Mouse (Mus musculus) heart, embryonic 12.5 days (tissue): ENCODE data around the gene Rsph14. TPM values are rescaled to one million over a fixed set of nuclear protein-coding genes. Genes with fewer than 3 reads are reported as not detected.
A peak's percentile ranks its signal among the peaks of the same experiment; 100 is the strongest.

Source experiments
- ATAC-seq: fragments of 200-750 bp; cut with Nextera tagmentation; 2 replicates; pipeline ENCODE4 v1.8.0; 2017; ENCODE audit warnings: moderate TSS enrichment, moderate library complexity; ENCODE audit not compliant: insufficient number of reproducible peaks, low FRiP score
- H3K27ac ChIP-seq: fragments of 300-500 bp; sonication (generic); 2 replicates; pipeline ENCODE4 v1.5.1; 2016; ENCODE audit warnings: mild to moderate bottlenecking, moderate library complexity; ENCODE audit not compliant: poor library complexity, severe bottlenecking
- H3K27me3 ChIP-seq: fragments of 300-500 bp; sonication (generic); replicated peaks from 2 replicates; pipeline ENCODE4 v1.6.1; 2016; ENCODE audit warnings: mild to moderate bottlenecking, moderate library complexity
- H3K36me3 ChIP-seq: fragments of 300-500 bp; sonication (generic); 2 replicates; pipeline ENCODE4 v1.6.1; 2016; ENCODE audit warnings: mild to moderate bottlenecking, moderate library complexity
- H3K4me1 ChIP-seq: fragments of 300-500 bp; sonication (generic); replicated peaks from 2 replicates; pipeline ENCODE4 v1.6.1; 2016; ENCODE audit warnings: mild to moderate bottlenecking
- H3K4me2 ChIP-seq: fragments of 300-500 bp; sonication (generic); 2 replicates; pipeline ENCODE4 v1.6.1; 2016; ENCODE audit warnings: mild to moderate bottlenecking, moderate library complexity
- H3K4me3 ChIP-seq: fragments of 300-500 bp; sonication (generic); 2 replicates; pipeline ENCODE4 v1.5.1; 2016; ENCODE audit warnings: mild to moderate bottlenecking
- H3K9ac ChIP-seq: fragments of 300-500 bp; sonication (generic); 2 replicates; pipeline ENCODE4 v1.6.1; 2016; ENCODE audit warnings: mild to moderate bottlenecking, moderate library complexity
- H3K9me3 ChIP-seq: fragments of 300-500 bp; sonication (generic); replicated peaks from 2 replicates; pipeline ENCODE4 v1.6.1; 2016; ENCODE audit warnings: mild to moderate bottlenecking, moderate library complexity
- WGBS: fragments of 180-500 bp; shearing (Covaris S2); methylation state at CpG from one replicate; pipeline ENCODE4 v1.1.7; 2016; 5-methylcytosine and 5-hydroxymethylcytosine counted together
- polyA plus RNA-seq: library from polyadenylated mRNA; unstranded; fragments of >200 nt; fragmentation: Nextera tagmentation; extraction: Ambion mirVana; gene quantifications from 2 replicates; pipeline ENCODE4 v1.2.1, GENCODE M21; 2016

Rsph14 gene
- not detected in 2 replicates for polyA plus RNA-seq

- Histone ChIP-seq H3K4me1 (peaks cover 12% of the 10 kb centered on the region), H3K27ac (no peak within 1 kb of the TSS), H3K9me3 (no peaks in the 10 kb centered on the region), H3K9ac (no peak within 1 kb of the TSS), H3K4me3 (no peak within 1 kb of the TSS), H3K4me2 (no peak within 1 kb of the TSS), H3K27me3 (no peaks in the 10 kb centered on the region), H3K36me3 (no peaks in the 10 kb centered on the region)
- 41% methylated on average over 10 of the region's 10 CpGs for whole genome bisulfite sequencing
- no peak for ATAC-seq
Observed at GRCm38 (mm10) chr10:75032395-75032794, at the start of gene Rsph14. Rsph14 (minus strand) TSS chr10:75032586.

- 0 out of 2 replicates have a peak, but pooled peaks cover 8% of the 10 kb centered on the region for H3K4me1 ChIP-seq
- H3K36me3 ChIP-seq, result no peaks in the 10 kb centered on the region
- H3K9me3 ChIP-seq, result no peaks in the 10 kb centered on the region
- no peak overlapping the region for H3K9ac ChIP-seq
- H3K4me3 ChIP-seq, result no peak overlapping the region
- H3K27ac ChIP-seq, result no peak overlapping the region
- H3K4me2 ChIP-seq, result no peak overlapping the region
- H3K27me3 ChIP-seq, result 0 out of 2 replicates have a peak, but pooled peaks cover 9% of the 10 kb centered on the region
- ATAC-seq, result no peak
- WGBS, result 79% methylated on average over 14 of the region's 14 CpGs
Observed at GRCm38 (mm10) chr10:75078174-75079128, 46.1 kb upstream of the Rsph14 start.

GRCm38 (mm10) chr10:75075665-75076064 lies 43.3 kb upstream of the Rsph14 start:
- Histone ChIP-seq H3K4me1 (peaks cover 22% of the 10 kb centered on the region), H3K9ac (no peak overlapping the region), H3K27ac (no peak overlapping the region), H3K4me3 (no peak overlapping the region), H3K9me3 (no peaks in the 10 kb centered on the region), H3K4me2 (no peak overlapping the region), H3K27me3 (0 out of 2 replicates have a peak, but pooled peaks cover 9% of the 10 kb centered on the region), H3K36me3 (no peaks in the 10 kb centered on the region)
- 73% methylated on average over 5 of the region's 5 CpGs for WGBS
- ATAC-seq, result no peak

GRCm38 (mm10) chr10:75070281-75070976 lies 38.0 kb upstream of the Rsph14 start:
- Histone ChIP-seq H3K4me1 (peaks cover 54% of the 10 kb centered on the region), H3K27me3 (no peaks in the 10 kb centered on the region; the same call in 1 of the 2 replicates), H3K9me3 (no peaks in the 10 kb centered on the region), H3K36me3 (peaks cover 6% of the 10 kb centered on the region; the same call in 1 of the 2 replicates), H3K4me3 (no peak overlapping the region), H3K4me2 (no peak overlapping the region), H3K9ac (no peak overlapping the region), H3K27ac (peak overlapping the region; percentile 69)
- ATAC-seq, result peak; percentile 61
- WGBS, result 43% methylated on average over 11 of the region's 11 CpGs

GRCm38 (mm10) chr10:75068624-75069328 lies 36.4 kb upstream of the Rsph14 start:
- Histone ChIP-seq H3K27me3 (no peaks in the 10 kb centered on the region; the same call in 1 of the 2 replicates), H3K4me1 (peaks cover 67% of the 10 kb centered on the region), H3K4me2 (peak overlapping the region; percentile 23; the same call in 1 of the 2 replicates), H3K36me3 (peaks cover 16% of the 10 kb centered on the region; the same call in 1 of the 2 replicates), H3K9me3 (no peaks in the 10 kb centered on the region), H3K4me3 (no peak overlapping the region), H3K9ac (no peak overlapping the region), H3K27ac (no peak overlapping the region)
- no peak for ATAC-seq
- WGBS, result 49% methylated on average over 12 of the region's 12 CpGs

GRCm38 (mm10) chr10:75068086-75068485 lies 35.7 kb upstream of the Rsph14 start:
- peaks cover 16% of the 10 kb centered on the region; the same call in 1 of the 2 replicates for H3K36me3 ChIP-seq
- WGBS, result 51% methylated on average over 2 of the region's 2 CpGs
- H3K4me3 ChIP-seq, result no peak overlapping the region
- no peak for ATAC-seq
- H3K4me1 ChIP-seq, result peaks cover 74% of the 10 kb centered on the region
- H3K4me2 ChIP-seq, result no peak overlapping the region
- H3K9me3 ChIP-seq, result no peaks in the 10 kb centered on the region
- 0 out of 2 replicates have a peak overlapping the region, but pooled peaks have one; percentile 5 for H3K9ac ChIP-seq
- no peaks in the 10 kb centered on the region; the same call in 1 of the 2 replicates for H3K27me3 ChIP-seq
- no peak overlapping the region for H3K27ac ChIP-seq

- H3K4me1 ChIP-seq, result peaks cover 81% of the 10 kb centered on the region
- ATAC-seq, result no peak
Observed at GRCm38 (mm10) chr10:75067446-75067845, 35.1 kb upstream of the Rsph14 start.

GRCm38 (mm10) chr10:75065691-75066090 lies 33.3 kb upstream of the Rsph14 start:
- no peak for ATAC-seq
- WGBS, result 69% methylated on average over 6 of the region's 6 CpGs

More at GRCm38 (mm10) chr10:75067446-75067845, 35.1 kb upstream of the Rsph14 start:
- H3K9ac ChIP-seq, result no peak overlapping the region
- H3K4me2 ChIP-seq, result no peak overlapping the region
- peaks cover 2% of the 10 kb centered on the region for H3K27me3 ChIP-seq
- no peaks in the 10 kb centered on the region for H3K9me3 ChIP-seq
- H3K27ac ChIP-seq, result no peak overlapping the region
- H3K36me3 ChIP-seq, result peaks cover 16% of the 10 kb centered on the region; the same call in 1 of the 2 replicates
- H3K4me3 ChIP-seq, result no peak overlapping the region

GRCm38 (mm10) chr10:75063301-75063965 lies 31.0 kb upstream of the Rsph14 start:
- Histone ChIP-seq H3K4me1 (peaks cover 71% of the 10 kb centered on the region), H3K4me3 (peak overlapping the region; percentile 95), H3K27ac (no peak overlapping the region), H3K36me3 (peaks cover 16% of the 10 kb centered on the region; the same call in 1 of the 2 replicates), H3K27me3 (peaks cover 10% of the 10 kb centered on the region), H3K9ac (peak overlapping the region; percentile 46; the same call in 1 of the 2 replicates), H3K9me3 (no peaks in the 10 kb centered on the region), H3K4me2 (peak overlapping the region; percentile 90)
- 41% methylated on average over 12 of the region's 12 CpGs for WGBS
- ATAC-seq, result no peak

More at GRCm38 (mm10) chr10:75065691-75066090, 33.3 kb upstream of the Rsph14 start:
- peaks cover 16% of the 10 kb centered on the region; the same call in 1 of the 2 replicates for H3K36me3 ChIP-seq
- H3K27me3 ChIP-seq, result peaks cover 10% of the 10 kb centered on the region
- H3K9me3 ChIP-seq, result no peaks in the 10 kb centered on the region
- H3K27ac ChIP-seq, result no peak overlapping the region
- H3K4me3 ChIP-seq, result no peak overlapping the region
- H3K9ac ChIP-seq, result no peak overlapping the region
- no peak overlapping the region for H3K4me2 ChIP-seq
- peaks cover 81% of the 10 kb centered on the region for H3K4me1 ChIP-seq

- peak overlapping the region; percentile 90 for H3K4me2 ChIP-seq
- WGBS, result 50% methylated on average over 6 of the region's 6 CpGs
- ATAC-seq, result no peak
- H3K9ac ChIP-seq, result peak overlapping the region; percentile 92; the same call in 1 of the 2 replicates
- peak overlapping the region; percentile 95 for H3K4me3 ChIP-seq
- H3K4me1 ChIP-seq, result peaks cover 63% of the 10 kb centered on the region
- no peak overlapping the region for H3K27ac ChIP-seq
- H3K27me3 ChIP-seq, result peaks cover 10% of the 10 kb centered on the region
- peaks cover 16% of the 10 kb centered on the region; the same call in 1 of the 2 replicates for H3K36me3 ChIP-seq
- no peaks in the 10 kb centered on the region for H3K9me3 ChIP-seq
Observed at GRCm38 (mm10) chr10:75062621-75063020, 30.2 kb upstream of the Rsph14 start.
